Mouse (Mus musculus): ENCODE measurements at regions not wholly inside any gene's neighbourhood (a gene's known extent, or its start where the extent isn't known, plus 50 kb on each side); places are given as distances from the start of the nearest gene placed in this dataset.

GRCm38 (mm10) chr13:72128306-72128705, 164.8 kb upstream of the Irx1 start:
- TF ChIP-seq FLI1 (IDR thresholded peaks at IDR 0.05; ENCODE audit: low read length) (no peak), GATA1 (IDR thresholded peaks at IDR 0.05; ENCODE audit: borderline replicate concordance, low read length) (no peak)
